Mouse (Mus musculus) hindbrain, postnatal 0 days (tissue): ENCODE measurements at regions not wholly inside any gene's neighbourhood (a gene's known extent, or its start where the extent isn't known, plus 50 kb on each side); places are given as distances from the start of the nearest gene placed in this dataset.

Experiments
- ATAC-seq: fragments of 200-750 bp; cut with Nextera tagmentation; 2 replicates; pipeline ENCODE4 v1.8.0; 2017; ENCODE audit warnings: mild to moderate bottlenecking, moderate TSS enrichment, moderate library complexity
- DNase-seq: peaks from one replicate; pipeline ENCODE4 v3.0.0-alpha.2; 2015; ENCODE audit warnings: low spot score
- H3K27ac ChIP-seq: fragments of 300-500 bp; sonication (generic); 2 replicates; pipeline ENCODE4 v1.5.1; 2014; ENCODE audit warnings: mild to moderate bottlenecking
- H3K27me3 ChIP-seq: fragments of 300-500 bp; sonication (generic); 2 replicates; pipeline ENCODE4 v1.6.1; 2014; ENCODE audit warnings: low read length, mixed read lengths; ENCODE audit not compliant: insufficient read depth
- H3K36me3 ChIP-seq: fragments of 300-500 bp; sonication (generic); 2 replicates; pipeline ENCODE4 v1.6.1; 2014; ENCODE audit warnings: low read length, mixed read lengths; ENCODE audit not compliant: insufficient read depth
- H3K4me1 ChIP-seq: fragments of 300-500 bp; sonication (generic); 2 replicates; pipeline ENCODE4 v1.6.1; 2014; ENCODE audit warnings: antibody characterized with exemption, low read length, mixed read lengths; ENCODE audit not compliant: insufficient read depth
- H3K4me2 ChIP-seq: fragments of 300-500 bp; sonication (generic); 2 replicates; pipeline ENCODE4 v1.6.1; 2014; ENCODE audit warnings: low read depth, mild to moderate bottlenecking, low read length, moderate library complexity, mixed read lengths
- H3K4me3 ChIP-seq: fragments of 300-500 bp; sonication (generic); 2 replicates; pipeline ENCODE4 v1.5.1; 2014; ENCODE audit warnings: low read length
- H3K9ac ChIP-seq: fragments of 300-500 bp; sonication (generic); replicated peaks from 2 replicates; pipeline ENCODE4 v1.6.1; 2014; ENCODE audit warnings: mild to moderate bottlenecking, low read length, moderate library complexity, mixed read lengths
- H3K9me3 ChIP-seq: fragments of 300-500 bp; sonication (generic); 2 replicates; pipeline ENCODE4 v1.6.1; 2016; ENCODE audit warnings: low read length, mixed read lengths
- CTCF ChIP-seq: IDR thresholded peaks from 2 replicates; pipeline ENCODE4 v1.5.1; 2016; ENCODE audit warnings: antibody characterized with exemption, control low read depth, low read depth
- WGBS: fragments of 180-500 bp; shearing (Covaris S2); extraction: QIAGEN DNeasy Blood & Tissue Kit; methylation state at CpG from one replicate; pipeline ENCODE4 v1.1.7; 2014; 5-methylcytosine and 5-hydroxymethylcytosine counted together

DNA sequence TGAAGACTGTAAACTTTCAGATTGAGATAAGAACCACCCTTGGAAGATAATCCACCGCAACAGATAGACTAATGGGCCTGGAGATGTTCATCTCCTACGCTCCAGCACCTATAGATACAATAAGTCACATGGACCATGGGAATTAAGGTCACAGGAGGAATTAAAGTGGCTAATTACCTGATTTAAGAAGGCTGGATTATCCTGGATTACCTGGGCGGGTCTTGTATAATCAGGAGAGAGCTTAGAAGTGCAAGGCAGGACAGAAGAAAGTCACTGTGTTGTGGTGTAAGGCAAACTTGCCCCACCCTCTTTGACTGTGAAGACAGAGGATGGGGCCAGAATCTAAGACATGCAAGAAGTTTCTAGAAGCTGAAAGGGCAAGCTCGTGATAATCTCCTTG is 61.0 kb upstream of the Maf start:
- Histone ChIP-seq H3K4me2 (no peak overlapping the region), H3K9ac (no peak overlapping the region), H3K27me3 (no peaks in the 10 kb centered on the region), H3K36me3 (no peaks in the 10 kb centered on the region), H3K27ac (no peak overlapping the region), H3K4me1 (no peaks in the 10 kb centered on the region; the same call in 1 of the 2 replicates), H3K9me3 (no peaks in the 10 kb centered on the region), H3K4me3 (no peak overlapping the region)
- DNase-seq = no peak
- no peak for TF ChIP-seq CTCF
- WGBS = 91% methylated on average over 4 of the region's 4 CpGs
- ATAC-seq = no peak

DNA sequence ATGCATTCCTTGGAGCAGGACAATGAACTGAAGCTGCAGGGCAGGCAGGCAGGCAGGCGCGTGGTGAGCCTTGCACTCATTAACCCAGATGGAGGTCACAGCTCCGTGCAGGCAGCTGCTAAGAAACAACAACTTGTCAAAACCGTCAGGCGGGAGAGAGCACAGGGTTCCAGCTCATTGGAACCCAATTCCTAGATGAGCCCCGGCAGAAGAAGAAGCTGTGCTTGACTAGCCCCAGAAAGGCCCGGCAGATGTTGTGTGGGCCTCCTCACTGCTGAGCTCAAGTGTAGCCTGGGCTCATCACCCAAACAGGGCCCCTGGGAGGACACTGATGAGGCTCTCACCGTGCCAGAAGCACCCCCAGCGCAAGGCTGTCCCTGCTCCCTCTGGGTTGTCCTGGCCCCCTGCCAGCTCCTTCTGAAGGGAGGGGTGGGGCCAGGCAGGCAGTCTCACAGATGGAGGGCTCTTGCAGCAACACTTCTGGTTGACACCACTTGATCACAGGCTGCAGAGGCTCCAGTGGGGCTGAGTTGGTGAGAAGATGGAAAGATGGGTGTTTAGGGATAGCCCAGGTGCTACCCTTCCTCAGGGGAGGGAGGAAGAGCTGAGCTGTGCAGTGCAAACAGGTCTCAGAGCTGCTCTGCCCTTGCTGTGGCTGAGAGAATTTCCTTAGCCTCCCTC is 58.8 kb upstream of the Maf start:
- Histone ChIP-seq H3K27me3 (no peaks in the 10 kb centered on the region), H3K27ac (no peak overlapping the region), H3K4me3 (no peak overlapping the region), H3K4me2 (no peak overlapping the region), H3K9ac (no peak overlapping the region), H3K4me1 (no peaks in the 10 kb centered on the region; the same call in 1 of the 2 replicates), H3K9me3 (no peaks in the 10 kb centered on the region), H3K36me3 (no peaks in the 10 kb centered on the region)
- DNase-seq = peak; percentile 47
- TF ChIP-seq CTCF = no peak
- ATAC-seq = peak; percentile 38; the same call in 1 of the 2 replicates
- 12% methylated on average over 9 of the region's 9 CpGs for WGBS

DNA sequence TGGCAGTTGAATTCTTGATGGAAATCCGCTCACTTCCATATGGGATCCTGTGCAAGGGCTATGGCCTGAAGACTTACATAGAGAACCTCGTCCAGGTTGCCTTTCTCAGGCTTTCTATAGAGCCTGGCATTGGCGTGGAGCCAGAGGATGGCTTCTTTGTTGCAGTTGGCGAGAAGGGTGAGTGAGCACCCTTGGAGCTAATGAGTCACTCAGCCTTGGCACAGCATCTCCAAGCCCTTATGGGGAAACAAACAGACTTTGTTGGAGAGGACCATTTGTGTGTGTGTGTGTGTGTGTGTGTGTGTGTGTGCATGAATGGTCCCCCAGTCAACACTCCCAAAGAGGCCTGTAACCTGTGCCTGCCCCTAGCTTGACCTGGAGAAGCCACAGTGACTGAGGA is 57.0 kb upstream of the Maf start:
- Histone ChIP-seq H3K9me3 (no peaks in the 10 kb centered on the region), H3K4me3 (no peak overlapping the region), H3K4me1 (no peaks in the 10 kb centered on the region; the same call in 1 of the 2 replicates), H3K27ac (no peak overlapping the region), H3K9ac (no peak overlapping the region), H3K27me3 (no peaks in the 10 kb centered on the region), H3K36me3 (no peaks in the 10 kb centered on the region), H3K4me2 (no peak overlapping the region)
- TF ChIP-seq CTCF = no peak
- WGBS = 60% methylated on average over 4 of the region's 4 CpGs
- ATAC-seq = no peak
- peak; percentile 28 for DNase-seq

DNA sequence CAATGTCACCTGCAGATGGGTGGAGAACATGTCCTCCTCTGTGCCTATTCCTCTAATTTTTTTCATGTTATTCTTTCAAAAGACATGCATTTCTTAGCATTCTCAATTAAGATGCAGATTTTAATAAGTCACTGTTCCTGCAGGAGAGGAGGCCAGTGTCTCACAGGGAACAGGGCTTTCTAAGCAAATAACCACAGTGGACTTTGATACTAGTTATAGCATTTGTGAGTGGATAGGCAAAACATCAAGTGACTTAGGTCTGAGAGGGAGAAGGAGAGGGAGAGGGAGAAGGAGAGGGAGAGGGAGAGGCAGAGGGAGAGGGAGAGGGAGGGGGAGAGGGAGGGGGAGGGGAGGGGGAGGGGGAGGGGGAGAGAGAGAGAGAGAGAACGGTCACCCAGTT is 50.4 kb upstream of the Maf start:
- DNase-seq (no peak), ATAC-seq (no peak)
- Histone ChIP-seq H3K27me3 (no peaks in the 10 kb centered on the region; the same call in 1 of the 2 replicates), H3K27ac (no peak overlapping the region), H3K36me3 (no peaks in the 10 kb centered on the region), H3K9me3 (no peaks in the 10 kb centered on the region), H3K4me1 (no peaks in the 10 kb centered on the region), H3K9ac (no peak overlapping the region), H3K4me2 (no peak overlapping the region), H3K4me3 (no peak overlapping the region)
- WGBS = no CpG with 5 or more reads among the region's 1 CpGs
- no peak for TF ChIP-seq CTCF
